Mouse (Mus musculus) neutrophil, adult 5-6 weeks (primary cell): ENCODE data around the gene 4930568D16Rik. TPM values are rescaled to one million over a fixed set of nuclear protein-coding genes. Genes with fewer than 3 reads are reported as not detected.
A peak's percentile ranks its signal among the peaks of the same experiment; 100 is the strongest.

Experiments
- ATAC-seq: fragments of 151-379, 151-347 bp; 2 replicates; pipeline ENCODE4 v1.8.0; 2017; ENCODE audit warnings: mild to moderate bottlenecking, moderate TSS enrichment; ENCODE audit not compliant: insufficient number of reproducible peaks, poor library complexity, low FRiP score, severe bottlenecking; ENCODE audit errors: extremely low read depth
- total RNA-seq: library from RNA; stranded (forward); fragments of 200-1000 nt; gene quantifications from 2 replicates; pipeline ENCODE4 v1.2.3, GENCODE M21; 2017

4930568D16Rik gene
- not detected in 2 replicates for total RNA-seq

- ATAC-seq, result no peak
Measured at GRCm38 (mm10) chr2:35367629-35368028, at the start of gene 4930568D16Rik. 4930568D16Rik (minus strand) TSS chr2:35367729.

- no peak for ATAC-seq
Measured at GRCm38 (mm10) chr2:35417231-35417630, 49.7 kb upstream of the 4930568D16Rik start.

- ATAC-seq, result no peak
Measured at GRCm38 (mm10) chr2:35416473-35416872, 48.9 kb upstream of the 4930568D16Rik start.

DNA sequence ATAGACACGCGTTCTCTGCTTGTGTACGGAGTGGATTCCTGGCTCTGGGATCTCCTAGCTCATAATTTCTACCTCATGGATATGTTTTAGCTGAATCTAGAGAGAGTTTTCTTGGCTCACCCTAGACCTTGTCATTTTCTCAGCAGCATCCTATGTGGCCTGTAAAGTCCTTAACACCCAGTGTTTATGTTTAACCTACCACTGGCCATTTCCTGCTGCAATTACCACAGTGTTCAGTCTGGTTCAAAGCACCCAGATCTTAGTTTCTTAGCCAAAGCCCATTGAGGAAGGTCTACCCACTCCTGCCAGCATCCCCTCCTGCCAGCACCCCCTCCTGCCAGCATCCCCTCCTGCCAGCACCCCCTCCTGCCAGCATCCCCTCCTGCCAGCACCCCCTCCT is 45.3 kb upstream of the 4930568D16Rik start:
- ATAC-seq, result no peak

DNA sequence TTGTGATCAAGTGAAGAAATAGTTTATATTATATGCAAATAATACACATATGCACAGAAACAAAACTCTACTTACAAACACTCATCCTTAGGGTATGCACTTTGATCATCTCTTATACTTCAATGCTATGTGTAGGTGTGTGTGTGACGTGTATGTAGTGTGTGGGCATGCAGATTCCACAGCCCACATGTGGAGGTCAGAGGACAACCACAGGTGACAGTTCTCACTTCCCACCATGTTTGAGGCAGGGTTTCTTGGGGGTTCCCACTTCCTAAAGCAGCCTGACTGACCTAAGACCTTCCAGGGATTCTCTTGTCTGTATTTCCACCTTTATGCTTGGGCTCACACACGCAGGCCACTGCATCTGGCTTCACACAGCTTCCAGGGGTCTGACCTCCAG is 44.7 kb upstream of the 4930568D16Rik start:
- no peak for ATAC-seq

DNA sequence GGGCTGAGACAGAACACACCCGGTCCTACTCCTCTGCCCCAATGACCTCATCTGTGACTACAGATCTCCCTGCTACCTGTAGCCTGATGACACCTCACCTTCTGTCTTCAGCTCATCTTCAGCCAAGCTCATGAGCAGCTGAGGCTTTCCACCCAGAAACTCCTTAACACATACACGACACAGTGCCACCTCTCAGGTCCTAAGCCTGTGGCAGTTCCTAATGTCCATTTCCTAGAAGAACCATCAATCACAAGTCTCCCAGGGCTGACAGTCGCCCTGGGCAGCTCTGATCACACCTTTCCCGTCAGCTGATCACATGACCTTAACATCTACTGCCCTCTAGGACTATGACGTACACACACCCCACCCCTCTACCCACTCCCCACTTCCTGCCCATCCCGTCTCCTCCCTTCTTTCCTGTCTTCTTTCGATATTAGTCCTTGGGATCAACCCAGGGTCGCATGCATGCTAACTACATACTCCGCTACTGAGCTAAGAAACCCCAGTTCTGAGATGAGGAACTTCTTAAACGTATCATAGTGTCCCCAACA is 44.2 kb upstream of the 4930568D16Rik start:
- ATAC-seq, result no peak

DNA sequence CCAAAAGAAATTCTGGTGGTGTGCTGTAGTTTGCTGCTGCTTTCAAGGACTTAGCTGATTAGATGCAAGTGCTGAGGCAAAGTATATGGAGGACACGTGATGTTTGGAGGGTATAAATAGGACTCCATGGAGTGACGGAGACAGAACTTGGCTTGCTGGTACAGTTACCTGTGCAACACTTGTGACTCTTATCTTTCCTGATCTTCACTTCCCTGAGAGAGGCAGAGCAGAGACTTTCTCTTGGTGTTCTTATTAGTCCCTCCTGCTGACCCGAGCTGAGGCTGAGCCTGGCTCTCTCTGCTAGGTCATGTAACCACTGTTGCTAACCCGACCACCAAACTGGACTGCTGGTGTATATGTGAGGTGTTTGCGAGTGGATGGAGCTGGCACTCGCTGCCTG is 41.9 kb upstream of the 4930568D16Rik start:
- ATAC-seq, result no peak

GRCm38 (mm10) chr2:35408409-35409110 is 41.0 kb upstream of the 4930568D16Rik start:
- ATAC-seq, result no peak

GRCm38 (mm10) chr2:35407878-35408277 is 40.3 kb upstream of the 4930568D16Rik start:
- no peak for ATAC-seq

DNA sequence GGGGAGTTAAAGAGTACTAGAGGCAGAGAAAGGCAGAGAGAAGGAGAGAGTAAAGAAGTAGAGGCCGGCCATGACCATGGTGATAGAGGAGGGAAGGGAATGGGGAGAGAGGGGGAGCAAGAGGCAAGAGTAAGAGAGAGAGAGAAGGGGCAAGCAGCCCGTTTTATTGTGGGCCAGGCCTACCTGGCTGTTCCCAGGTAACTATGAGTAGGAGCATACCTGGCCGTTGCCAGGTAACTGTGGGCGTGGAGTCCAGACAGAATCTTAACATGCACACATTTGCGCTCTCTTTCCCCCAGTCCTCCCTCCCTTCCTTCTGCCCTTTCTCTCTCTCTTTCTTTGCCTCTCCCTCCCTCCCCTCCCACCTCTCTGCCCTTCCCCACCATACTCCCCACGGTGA is 39.7 kb upstream of the 4930568D16Rik start:
- ATAC-seq, result no peak

DNA sequence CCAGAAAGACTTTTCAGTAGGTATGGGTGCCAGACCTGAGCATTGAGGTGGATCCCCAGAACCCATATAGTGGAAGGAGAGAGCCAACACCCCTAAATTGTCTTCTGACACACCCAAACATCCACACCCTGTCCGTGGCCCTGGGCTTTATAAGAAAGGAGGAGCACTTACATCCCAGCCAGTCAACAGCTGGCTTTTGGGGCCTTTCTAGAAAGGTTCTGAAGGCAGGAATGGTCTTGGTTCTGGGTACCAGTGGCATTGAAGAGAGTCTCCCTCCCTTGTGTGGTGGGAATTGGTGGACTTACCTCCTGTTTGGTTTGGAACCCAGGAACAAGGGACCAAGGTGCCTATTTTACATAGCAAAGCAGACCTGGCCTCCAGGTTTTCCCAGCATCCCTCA is 39.1 kb upstream of the 4930568D16Rik start:
- no peak for ATAC-seq

GRCm38 (mm10) chr2:35402391-35402790 is 34.9 kb upstream of the 4930568D16Rik start:
- no peak for ATAC-seq

DNA sequence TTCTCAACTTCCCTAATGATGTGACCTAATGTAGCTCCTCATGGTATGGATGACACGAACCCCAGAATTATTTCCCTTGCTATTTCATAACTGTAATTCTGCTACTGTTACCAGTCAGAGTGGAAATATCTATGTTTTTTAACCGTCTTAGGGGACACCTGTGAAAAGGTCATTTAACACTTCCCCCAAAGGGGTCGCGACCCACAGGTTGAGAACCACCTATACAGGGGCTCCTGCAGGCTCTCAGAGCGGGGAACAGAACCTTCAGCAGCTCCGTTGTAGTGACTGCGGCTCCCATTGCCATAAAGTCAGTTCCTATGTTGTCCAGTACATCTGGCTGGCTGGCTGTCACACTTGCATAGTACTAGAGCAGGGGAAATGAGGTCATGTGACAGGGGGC is 33.2 kb upstream of the 4930568D16Rik start:
- ATAC-seq, result no peak

GRCm38 (mm10) chr2:35398184-35398828 is 30.8 kb upstream of the 4930568D16Rik start:
- ATAC-seq, result no peak

DNA sequence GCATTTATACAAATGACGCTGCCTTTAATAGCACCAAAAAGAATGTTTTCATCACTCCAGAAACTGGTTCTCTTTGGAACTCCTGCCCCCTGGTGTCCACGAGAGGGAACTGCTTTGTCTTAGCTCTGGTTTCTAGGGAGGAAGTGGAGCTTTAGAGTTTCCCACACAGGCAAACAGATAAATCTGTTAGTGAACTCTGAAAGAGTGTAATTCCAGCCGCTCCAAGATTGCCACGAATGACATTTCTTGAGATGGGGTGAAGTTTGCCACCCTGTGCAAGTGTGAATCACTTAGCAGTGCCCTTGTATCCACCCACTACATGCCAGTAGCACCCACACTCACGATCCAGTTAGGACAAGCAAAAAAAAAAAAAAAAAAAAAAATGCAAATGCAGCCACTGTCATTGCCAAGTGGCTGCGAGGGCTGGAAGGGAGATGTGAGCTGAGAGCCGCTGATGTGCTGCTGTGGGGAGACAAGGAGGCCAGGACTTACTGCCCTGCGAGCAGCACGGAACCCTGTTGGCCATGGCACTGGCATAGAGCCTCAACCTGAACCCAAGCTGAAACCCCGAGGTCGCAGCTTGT is 30.2 kb upstream of the 4930568D16Rik start:
- ATAC-seq, result peak; percentile 85

- ATAC-seq, result no peak
Measured at GRCm38 (mm10) chr2:35397096-35397495, 29.6 kb upstream of the 4930568D16Rik start, which contains the start of gene 4930402F06Rik. 4930402F06Rik (minus strand) TSS chr2:35397175.

- ATAC-seq, result no peak
Measured at GRCm38 (mm10) chr2:35385441-35385871, 17.9 kb upstream of the 4930568D16Rik start.

- no peak for ATAC-seq
Measured at GRCm38 (mm10) chr2:35379306-35379705, 11.8 kb upstream of the 4930568D16Rik start.

- ATAC-seq, result no peak
Measured at GRCm38 (mm10) chr2:35377600-35377999, 10.1 kb upstream of the 4930568D16Rik start.

DNA sequence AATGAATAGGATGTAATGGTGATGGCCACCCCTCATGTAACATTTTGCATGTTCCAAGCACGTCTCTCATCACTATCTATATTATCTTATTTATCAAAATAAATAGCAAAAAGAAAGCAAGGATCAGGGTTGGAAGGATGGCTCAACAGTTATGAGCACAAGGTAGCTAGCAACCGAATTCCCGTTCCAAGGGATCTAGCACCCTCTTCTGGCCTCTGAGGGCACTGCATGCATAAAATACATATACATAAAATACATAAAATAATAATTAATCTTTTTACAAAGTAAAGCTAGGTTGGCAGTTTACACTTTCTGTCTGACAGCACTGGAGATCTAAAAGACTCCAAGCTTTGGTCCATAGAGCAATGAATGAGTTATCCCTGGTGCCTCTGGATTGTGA is 5.5 kb upstream of the 4930568D16Rik start:
- ATAC-seq, result no peak
